Mouse (Mus musculus): Measurements from ENCODE around the gene Cxcl17. TPM values are rescaled to one million over a fixed set of nuclear protein-coding genes. Genes with fewer than 3 reads are reported as not detected.

The Cxcl17 gene
- polyA plus RNA-seq, 1 experiment from 2014 or later = 0.39 TPM

Other genes with a start within 250 kb of the Cxcl17 start
- 17.4 and 17.5 TPM in 2 replicates for gene Pou2f2, start 233.2 kb downstream of the Cxcl17 start, polyA plus RNA-seq (2015; fragmentation: Nextera tagmentation; extraction: Ambion mirVana)
- gene Dedd2, start 192.3 kb downstream of the Cxcl17 start, polyA plus RNA-seq (2015; fragmentation: Nextera tagmentation; extraction: Ambion mirVana) = 17.7 and 18.0 TPM in 2 replicates
- 1.9 and 2.0 TPM in 2 replicates for gene Zfp526, start 191.5 kb downstream of the Cxcl17 start, polyA plus RNA-seq (2015; fragmentation: Nextera tagmentation; extraction: Ambion mirVana)
- gene Gsk3a, start 175.0 kb downstream of the Cxcl17 start, polyA plus RNA-seq (2015; fragmentation: Nextera tagmentation; extraction: Ambion mirVana) = 16.2 and 17.4 TPM in 2 replicates
- 4.8 and 5.5 TPM in 2 replicates for gene Erf, start 162.1 kb downstream of the Cxcl17 start, polyA plus RNA-seq (2015; fragmentation: Nextera tagmentation; extraction: Ambion mirVana)
- gene Cic, start 145.2 kb downstream of the Cxcl17 start, polyA plus RNA-seq (2015; fragmentation: Nextera tagmentation; extraction: Ambion mirVana) = 53.2 and 54.4 TPM in 2 replicates
- 521 and 550 TPM in 2 replicates for gene Pafah1b3, start 114.9 kb downstream of the Cxcl17 start, polyA plus RNA-seq (2015; fragmentation: Nextera tagmentation; extraction: Ambion mirVana)
- gene Prr19, start 111.5 kb downstream of the Cxcl17 start, polyA plus RNA-seq (2015; fragmentation: Nextera tagmentation; extraction: Ambion mirVana) = 1.6 and 2.1 TPM in 2 replicates
- gene Tmem145, start 106.8 kb downstream of the Cxcl17 start, polyA plus RNA-seq (2015; fragmentation: Nextera tagmentation; extraction: Ambion mirVana) = 30.9 and 32.3 TPM in 2 replicates
- gene Megf8, start 95.7 kb downstream of the Cxcl17 start, polyA plus RNA-seq (2015; fragmentation: Nextera tagmentation; extraction: Ambion mirVana) = 22.3 and 23.3 TPM in 2 replicates
- not detected in 2 replicates for gene Cnfn, start 43.2 kb downstream of the Cxcl17 start, polyA plus RNA-seq (2015; fragmentation: Nextera tagmentation; extraction: Ambion mirVana)
- gene Lipe, start 14.2 kb downstream of the Cxcl17 start, polyA plus RNA-seq (2015; fragmentation: Nextera tagmentation; extraction: Ambion mirVana) = 15.4 and 16.1 TPM in 2 replicates
- 0.55 and 0.92 TPM in 2 replicates for gene Ceacam1, start 64.7 kb upstream of the Cxcl17 start, polyA plus RNA-seq (2015; fragmentation: Nextera tagmentation; extraction: Ambion mirVana)
- gene Ceacam2, start 127.0 kb upstream of the Cxcl17 start, polyA plus RNA-seq (2015; fragmentation: Nextera tagmentation; extraction: Ambion mirVana) = 0.10 and 0.23 TPM in 2 replicates
- not detected in 2 replicates for gene Erich4, start 203.0 kb upstream of the Cxcl17 start, polyA plus RNA-seq (2015; fragmentation: Nextera tagmentation; extraction: Ambion mirVana)
- gene Dmac2, start 206.5 kb upstream of the Cxcl17 start, polyA plus RNA-seq (2015; fragmentation: Nextera tagmentation; extraction: Ambion mirVana) = 32.1 and 36.3 TPM in 2 replicates
- 0.38 and 0.50 TPM in 2 replicates for gene B3gnt8, start 213.8 kb upstream of the Cxcl17 start, polyA plus RNA-seq (2015; fragmentation: Nextera tagmentation; extraction: Ambion mirVana)
- 57.8 and 62.1 TPM in 2 replicates for gene Bckdha, start 246.1 kb upstream of the Cxcl17 start, polyA plus RNA-seq (2015; fragmentation: Nextera tagmentation; extraction: Ambion mirVana)
- 50.5 and 51.8 TPM in 2 replicates for gene Exosc5, start 246.3 kb upstream of the Cxcl17 start, polyA plus RNA-seq (2015; fragmentation: Nextera tagmentation; extraction: Ambion mirVana)

All from forebrain, embryonic 15.5 days (tissue).